Mouse (Mus musculus) ES-E14 (cell line): ENCODE measurements at regions not wholly inside any gene's neighbourhood (a gene's known extent, or its start where the extent isn't known, plus 50 kb on each side); places are given as distances from the start of the nearest gene placed in this dataset.

Experiments used
- CHD2 ChIP-seq: IDR thresholded peaks from 2 replicates; pipeline ENCODE4 v1.6.1; 2014; ENCODE audit warnings: mild to moderate bottlenecking, low read depth, low read length, inconsistent platforms
- HCFC1 ChIP-seq: IDR thresholded peaks from 2 replicates; pipeline ENCODE4 v1.6.1; 2012; ENCODE audit warnings: low read length, inconsistent platforms, borderline replicate concordance; ENCODE audit not compliant: insufficient read depth
- MAFK ChIP-seq: IDR thresholded peaks from 2 replicates; pipeline ENCODE4 v1.6.1; 2014; ENCODE audit warnings: mild to moderate bottlenecking, low read depth, low read length, inconsistent platforms; ENCODE audit not compliant: insufficient read depth
- ZC3H11A ChIP-seq: IDR thresholded peaks from 2 replicates; pipeline ENCODE4 v1.6.1; 2012; ENCODE audit warnings: low read depth, mild to moderate bottlenecking, inconsistent platforms, low read length, borderline replicate concordance
- ZNF384 ChIP-seq: IDR thresholded peaks from 2 replicates; pipeline ENCODE4 v1.6.1; 2012; ENCODE audit warnings: low read depth, low read length, inconsistent platforms

DNA sequence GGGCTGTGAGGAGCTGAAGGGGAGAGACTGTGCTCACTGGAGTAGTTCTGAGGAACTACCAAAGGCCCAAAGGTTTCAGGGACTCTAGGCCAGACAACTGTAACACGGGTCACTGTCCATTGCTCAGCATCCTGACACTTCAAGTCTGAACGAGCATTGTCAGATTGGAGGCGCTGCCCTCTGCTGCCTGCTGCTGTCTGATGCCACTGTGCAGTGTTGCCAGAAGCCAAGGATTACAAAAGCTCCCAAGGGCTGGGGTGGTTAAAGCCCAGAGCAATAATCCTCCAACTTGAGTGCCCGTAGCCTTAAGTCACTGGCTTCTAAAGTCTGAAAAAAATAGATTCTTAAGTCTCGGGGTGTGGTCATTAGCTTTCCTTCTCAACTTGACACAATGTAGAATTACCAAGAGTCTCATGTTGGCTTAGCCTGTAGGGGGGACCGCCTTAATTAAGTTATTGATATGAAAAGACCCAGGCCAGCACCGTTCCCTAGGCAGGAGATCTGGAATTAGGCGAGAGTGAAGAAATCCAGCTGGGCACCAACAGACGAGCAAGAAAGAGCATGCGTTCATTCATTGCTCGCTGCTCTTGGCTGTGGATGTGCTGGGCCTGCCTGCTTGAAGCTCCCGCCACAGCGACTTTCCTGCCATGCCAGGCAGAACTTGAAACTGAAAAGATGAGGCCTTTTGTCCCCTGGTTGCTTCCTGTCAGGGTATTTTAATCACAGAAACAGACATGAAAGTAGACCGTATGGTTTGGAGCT lies 166.2 kb downstream of the Tex36 start:
- TF ChIP-seq CHD2 (no peak), HCFC1 (no peak), ZC3H11A (no peak), ZNF384 (no peak), MAFK (no peak)
